Mouse (Mus musculus) CD4-positive, CD25-positive, alpha-beta regulatory T cell, adult 4 months (primary cell): ENCODE measurements around the gene Olfr427. TPM values are rescaled to one million over a fixed set of nuclear protein-coding genes. Genes with fewer than 3 reads are reported as not detected.
"Not testable (repeated sequence)": the region's sequence is repeated elsewhere in the genome, so short reads cannot be mapped to it uniquely, and the experiment has no call there.

Experiments
- ATAC-seq: one replicate; pipeline ENCODE4 v1.8.0; 2017
- polyA plus RNA-seq, 2 experiments: library from polyadenylated mRNA; unstranded; fragments of 100-300 nt; shearing (Covaris generic); gene quantifications; one replicate each; pipeline ENCODE4 v1.2.1; 2017

Olfr427 gene
- polyA plus RNA-seq = not detected

DNA sequence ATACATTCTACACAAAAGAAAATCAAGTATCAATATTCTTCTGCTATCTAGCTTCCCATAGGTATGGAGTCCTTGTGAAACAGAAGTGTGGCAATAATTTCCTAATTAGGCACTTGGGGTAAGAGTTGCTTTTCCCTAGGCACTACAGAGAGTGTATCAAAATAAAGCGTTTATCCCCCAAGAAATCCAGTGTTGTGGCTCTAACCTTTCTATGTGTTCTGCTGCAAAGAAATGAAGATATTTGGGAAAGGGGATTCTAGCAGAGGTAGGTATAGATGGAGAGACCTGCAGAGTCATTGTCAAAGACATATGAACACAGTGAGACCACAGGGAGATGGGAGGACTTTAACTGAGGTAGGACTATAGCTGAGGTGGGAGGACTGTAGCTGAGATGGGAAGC, at the start of gene Olfr427:
Olfr427 (plus strand) TSS at position 301 of the 400 bp plus-strand sequence.
- no peak for ATAC-seq

DNA sequence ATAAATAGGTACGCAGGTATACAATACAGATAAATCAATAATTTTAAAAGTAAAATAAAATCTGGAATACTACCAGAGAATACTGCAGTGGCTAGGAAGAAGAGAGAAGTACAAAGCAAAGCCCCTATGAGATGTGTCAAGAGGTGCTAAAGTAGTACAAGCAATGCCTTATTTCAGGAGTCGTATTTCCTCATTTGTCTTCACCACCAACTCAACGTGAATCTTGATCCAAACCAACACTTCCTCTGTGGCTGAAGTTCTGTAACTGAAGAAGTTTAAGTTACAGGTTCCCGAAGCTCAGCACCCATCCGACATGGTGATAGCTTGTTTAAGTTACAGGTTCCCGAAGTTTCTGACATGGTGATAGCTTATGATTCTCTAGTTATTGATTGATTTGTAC, 48.5 kb upstream of the Olfr427 start:
- not testable (repeated sequence) for ATAC-seq

- no peak for ATAC-seq
These were observed 47.8 kb upstream of the Olfr427 start, which contains the start of gene Olfr432 for GRCm38 (mm10) chr1:174048893-174049292. Olfr432 (plus strand) TSS chr1:174049205.

- not testable (repeated sequence) for ATAC-seq
These were observed 47.3 kb upstream of the Olfr427 start for GRCm38 (mm10) chr1:174049357-174049756.

DNA sequence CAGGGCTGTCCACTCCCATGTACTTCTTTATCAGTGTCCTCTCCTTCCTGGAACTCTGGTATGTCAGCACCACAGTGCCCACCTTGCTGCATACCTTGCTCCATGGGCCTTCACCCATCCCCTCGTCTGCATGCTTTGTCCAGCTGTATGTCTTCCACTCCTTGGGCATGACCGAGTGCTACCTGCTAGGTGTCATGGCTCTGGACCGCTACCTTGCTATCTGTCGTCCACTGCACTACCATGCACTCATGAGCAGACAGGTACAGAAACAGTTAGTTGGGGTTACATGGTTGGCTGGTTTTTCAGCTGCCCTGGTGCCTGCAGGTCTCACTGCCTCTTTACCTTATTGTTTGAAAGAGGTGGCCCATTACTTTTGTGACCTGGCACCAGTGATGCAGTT, 46.2 kb upstream of the Olfr427 start:
- no peak for ATAC-seq

- no peak for ATAC-seq
These were observed 45.2 kb upstream of the Olfr427 start for GRCm38 (mm10) chr1:174051515-174051914.

GRCm38 (mm10) chr1:174051931-174052536, 44.7 kb upstream of the Olfr427 start:
- no peak for ATAC-seq

GRCm38 (mm10) chr1:174052981-174053380, 43.7 kb upstream of the Olfr427 start:
- ATAC-seq = no peak

DNA sequence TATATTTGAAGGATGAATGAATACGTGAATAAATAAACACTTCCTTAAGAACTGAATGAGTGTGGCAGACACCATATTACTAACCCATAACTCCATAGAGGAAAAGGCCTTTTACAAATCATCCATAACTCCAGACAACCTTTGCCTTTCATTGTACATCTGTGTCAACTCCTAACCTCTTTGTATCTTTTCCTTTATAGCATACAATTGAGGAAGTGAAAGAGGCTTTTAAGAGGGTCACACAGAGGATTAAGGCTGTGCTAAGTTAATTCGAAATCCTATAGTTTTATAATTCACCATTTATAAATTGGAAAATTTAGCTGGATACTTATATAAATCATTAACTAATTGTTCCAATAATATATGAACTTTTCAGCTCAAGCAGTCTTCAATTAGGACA, 41.4 kb upstream of the Olfr427 start:
- ATAC-seq = no peak

- ATAC-seq = no peak
These were observed 30.4 kb upstream of the Olfr427 start, which contains the start of gene Olfr430 for GRCm38 (mm10) chr1:174066305-174066704. Olfr430 (plus strand) TSS chr1:174066605.

GRCm38 (mm10) chr1:174084031-174084430, 12.7 kb upstream of the Olfr427 start, which contains the start of gene Olfr429:
Olfr429 (plus strand) TSS chr1:174084331.
- no peak for ATAC-seq

DNA sequence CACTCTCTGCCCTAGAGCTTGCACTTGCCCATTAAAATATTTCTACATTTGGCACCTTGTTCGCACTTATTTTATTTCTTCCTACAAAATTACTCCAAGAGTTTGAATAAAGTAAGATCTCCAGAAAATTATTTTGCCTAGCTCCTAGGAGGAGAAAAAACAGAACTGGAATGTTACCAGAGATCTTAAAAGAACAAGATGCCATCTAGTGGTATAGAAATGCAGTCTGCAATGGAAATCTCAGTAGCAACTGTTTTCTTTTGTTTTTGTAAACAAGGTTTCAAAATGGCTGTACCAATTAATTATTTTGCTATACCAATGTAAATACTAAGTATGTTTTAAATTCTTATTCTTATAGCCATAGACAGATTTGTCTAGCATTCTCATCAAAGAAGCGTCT, 7.0 kb downstream of the Olfr427 start:
- no peak for ATAC-seq

GRCm38 (mm10) chr1:174121062-174121461, 24.4 kb downstream of the Olfr427 start, which contains the start of gene Olfr231:
Olfr231 (minus strand) TSS chr1:174121162.
- no peak for ATAC-seq

GRCm38 (mm10) chr1:174131217-174131616, 34.5 kb downstream of the Olfr427 start, which contains the start of gene Olfr424:
Olfr424 (plus strand) TSS chr1:174131517.
- no peak for ATAC-seq

GRCm38 (mm10) chr1:174131999-174132398, 35.3 kb downstream of the Olfr427 start:
- ATAC-seq = no peak

DNA sequence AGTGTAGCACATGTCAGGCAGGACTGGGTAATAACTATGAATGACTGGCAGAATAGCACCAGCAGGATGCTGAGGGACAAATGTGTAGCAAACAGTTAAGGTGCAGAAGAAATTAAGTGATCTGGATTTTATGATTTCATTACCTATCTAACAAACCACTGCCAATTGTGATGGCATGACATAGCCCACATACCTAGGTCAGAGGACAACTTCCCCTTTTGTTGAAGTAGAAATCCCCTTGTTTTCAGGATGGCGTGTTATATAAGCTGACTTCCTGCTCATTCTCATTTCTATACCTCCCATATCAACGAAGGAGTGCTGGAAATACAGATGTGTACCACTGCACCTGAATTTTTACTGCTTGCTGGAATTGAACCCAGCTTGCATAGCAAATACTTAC, 44.7 kb downstream of the Olfr427 start:
- ATAC-seq = no peak

DNA sequence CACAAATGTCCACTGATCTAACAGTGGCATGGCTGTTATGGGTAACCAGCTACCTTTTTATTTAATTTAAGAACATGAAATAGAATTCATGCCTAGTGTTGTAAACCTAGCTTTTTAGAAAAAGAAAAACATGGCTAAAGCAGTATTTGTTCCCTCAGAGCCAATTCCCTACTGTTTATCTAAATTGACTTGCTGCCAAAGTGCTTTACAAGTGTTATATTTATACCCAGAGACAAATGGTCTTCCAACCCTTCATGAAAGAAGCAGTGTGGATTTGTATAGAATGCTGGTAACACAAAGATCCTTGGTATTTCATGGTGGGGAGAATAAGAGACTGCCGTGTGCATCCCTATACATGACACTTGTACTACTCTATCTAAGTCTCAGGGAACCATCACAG, 50.0 kb downstream of the Olfr427 start:
- no peak for ATAC-seq

GRCm38 (mm10) chr1:174149289-174149688, 52.6 kb downstream of the Olfr427 start:
- ATAC-seq = no peak

Other genes with a start within 250 kb of the Olfr427 start
- 1 to 10 TPM; 1.2 to 1.5 TPM for gene Ifi211, start 183.8 kb upstream of the Olfr427 start, polyA plus RNA-seq
- gene Mndal, start 154.4 kb upstream of the Olfr427 start, polyA plus RNA-seq = 100 to 1,000 TPM; 417 to 550 TPM
- 100 to 1,000 TPM; 265 to 384 TPM for gene Ifi203, start 154.2 kb upstream of the Olfr427 start, polyA plus RNA-seq
- not detected for gene Ifi202b, start 114.1 kb upstream of the Olfr427 start, polyA plus RNA-seq
- gene Ifi205, start 65.1 kb upstream of the Olfr427 start, polyA plus RNA-seq = under 1 TPM in 1 of 2 experiments, not detected in 1; 0.61 TPM
- not detected for gene Olfr433, start 56.2 kb upstream of the Olfr427 start, polyA plus RNA-seq
- gene Olfr432, start 47.7 kb upstream of the Olfr427 start, polyA plus RNA-seq = not detected
- gene Olfr430, start 30.3 kb upstream of the Olfr427 start, polyA plus RNA-seq = not detected
- not detected for gene Olfr429, start 12.6 kb upstream of the Olfr427 start, polyA plus RNA-seq
- gene Olfr231, start 24.3 kb downstream of the Olfr427 start, polyA plus RNA-seq = not detected
- not detected for gene Olfr424, start 34.6 kb downstream of the Olfr427 start, polyA plus RNA-seq
- gene Olfr420, start 58.7 kb downstream of the Olfr427 start, polyA plus RNA-seq = not detected
- under 1 TPM in 1 of 2 experiments, not detected in 1; 0.06 TPM for gene Spta1, start 75.9 kb downstream of the Olfr427 start, polyA plus RNA-seq
- not detected for gene Olfr419, start 155.2 kb downstream of the Olfr427 start, polyA plus RNA-seq
- not detected for gene Mptx1, start 233.6 kb downstream of the Olfr427 start, polyA plus RNA-seq